Mouse (Mus musculus): Measurements from ENCODE around the gene Fam83f. TPM values are rescaled to one million over a fixed set of nuclear protein-coding genes. Genes with fewer than 3 reads are reported as not detected.

Fam83f gene
- polyA plus RNA-seq, 1 experiment from 2014 or later, result 2.6 TPM

DNA sequence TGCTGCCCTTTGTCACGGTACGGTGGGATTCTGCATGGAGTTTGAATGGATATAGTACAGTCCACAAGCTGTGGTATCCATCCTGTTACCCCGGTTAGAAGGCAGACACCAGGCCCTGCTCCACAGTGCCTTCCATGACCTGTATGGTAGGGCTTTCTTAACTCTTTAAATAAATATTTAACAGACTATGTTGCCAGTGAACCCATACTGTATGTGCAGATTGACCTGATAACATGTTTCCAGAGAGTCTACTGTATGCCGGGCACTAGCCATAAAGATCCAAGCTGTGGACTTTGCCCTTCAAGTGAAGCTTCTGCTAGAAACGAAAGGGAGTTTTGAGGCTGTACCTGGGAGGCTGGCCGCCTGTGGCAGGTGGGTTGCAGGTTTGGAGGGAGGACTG is 3.1 kb downstream of the Fam83f start:
- no peaks in the 10 kb centered on the region for H3K9me3 ChIP-seq
- WGBS, result 81% methylated on average over 6 of the region's 6 CpGs
- H3K4me1 ChIP-seq, result peaks cover 12% of the 10 kb centered on the region; the same call in 1 of the 2 replicates
- no peaks in the 10 kb centered on the region for H3K36me3 ChIP-seq
- no peak for ATAC-seq (ENCODE audit: insufficient number of reproducible peaks, insufficient read depth, low FRiP score, low TSS enrichment)
- peaks cover 35% of the 10 kb centered on the region for H3K27me3 ChIP-seq
- no peak overlapping the region for H3K4me3 ChIP-seq
- H3K27ac ChIP-seq, result no peak overlapping the region
- no peak overlapping the region for H3K9ac ChIP-seq
- no peak overlapping the region for H3K4me2 ChIP-seq (replicated peaks)

DNA sequence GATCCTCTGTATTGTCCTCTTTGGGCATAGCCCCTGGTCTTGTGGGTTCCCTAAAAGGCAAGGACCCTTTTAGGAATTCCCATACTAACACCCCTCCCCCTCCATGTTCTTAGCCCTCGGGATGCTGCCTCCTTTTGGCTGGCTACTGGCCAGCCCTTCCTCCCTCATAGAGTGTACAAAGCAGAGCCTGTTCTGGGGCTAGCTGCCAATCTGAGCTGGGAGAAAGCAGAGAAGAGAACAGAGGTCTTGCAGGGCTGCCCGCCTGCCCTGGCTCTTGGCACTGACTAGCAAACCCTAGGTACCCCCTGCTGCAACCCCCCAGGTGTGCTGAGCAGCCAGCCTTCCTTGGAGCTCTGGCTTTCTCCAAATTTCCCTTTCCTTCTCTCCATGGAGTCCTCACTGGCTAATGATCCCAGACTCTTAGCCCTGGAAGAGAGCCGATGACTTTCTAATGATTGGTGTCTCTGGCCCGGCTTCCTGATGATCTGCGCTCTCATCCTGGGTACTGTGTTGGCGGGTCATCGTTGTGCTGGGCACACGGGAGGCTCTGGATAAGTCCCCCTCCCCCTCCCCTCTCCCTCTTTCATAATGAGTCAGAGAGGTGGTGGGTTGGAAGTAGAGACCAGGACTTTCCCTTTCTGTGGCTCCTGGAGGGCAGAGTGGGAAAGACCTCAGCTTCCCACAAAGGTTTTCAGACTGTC is 8.0 kb downstream of the Fam83f start:
- H3K27ac ChIP-seq, result peak overlapping the region; percentile 20; the same call in 1 of the 2 replicates
- no peaks in the 10 kb centered on the region for H3K27me3 ChIP-seq
- H3K9me3 ChIP-seq, result no peaks in the 10 kb centered on the region
- H3K4me2 ChIP-seq (replicated peaks), result no peak overlapping the region
- 44% methylated on average over 8 of the region's 8 CpGs for WGBS
- H3K9ac ChIP-seq, result no peak overlapping the region
- peak; percentile 44; the same call in 1 of the 2 replicates for ATAC-seq (ENCODE audit: insufficient number of reproducible peaks, insufficient read depth, low FRiP score, low TSS enrichment)
- no peak overlapping the region for H3K4me3 ChIP-seq
- no peaks in the 10 kb centered on the region for H3K36me3 ChIP-seq
- H3K4me1 ChIP-seq, result peaks cover 12% of the 10 kb centered on the region; the same call in 1 of the 2 replicates

GRCm38 (mm10) chr15:80680347-80681030 is 8.8 kb downstream of the Fam83f start:
- Histone ChIP-seq H3K9me3 (no peaks in the 10 kb centered on the region), H3K27ac (0 out of 2 replicates have a peak overlapping the region, but pooled peaks have one; percentile 20), H3K4me1 (peaks cover 12% of the 10 kb centered on the region; the same call in 1 of the 2 replicates), H3K4me2 (replicated peaks) (no peak overlapping the region), H3K36me3 (no peaks in the 10 kb centered on the region), H3K9ac (no peak overlapping the region), H3K27me3 (no peaks in the 10 kb centered on the region), H3K4me3 (no peak overlapping the region)
- no peak for ATAC-seq (ENCODE audit: insufficient number of reproducible peaks, insufficient read depth, low FRiP score, low TSS enrichment)
- 49% methylated on average over 7 of the region's 7 CpGs for WGBS

GRCm38 (mm10) chr15:80681466-80681881 is 9.8 kb downstream of the Fam83f start:
- Histone ChIP-seq H3K4me3 (no peak overlapping the region), H3K4me2 (replicated peaks) (no peak overlapping the region), H3K27ac (no peak overlapping the region), H3K27me3 (no peaks in the 10 kb centered on the region), H3K4me1 (peaks cover 12% of the 10 kb centered on the region; the same call in 1 of the 2 replicates), H3K9ac (no peak overlapping the region), H3K9me3 (no peaks in the 10 kb centered on the region), H3K36me3 (no peaks in the 10 kb centered on the region)
- no peak for ATAC-seq (ENCODE audit: insufficient number of reproducible peaks, insufficient read depth, low FRiP score, low TSS enrichment)
- WGBS, result 70% methylated on average over 4 of the region's 4 CpGs

DNA sequence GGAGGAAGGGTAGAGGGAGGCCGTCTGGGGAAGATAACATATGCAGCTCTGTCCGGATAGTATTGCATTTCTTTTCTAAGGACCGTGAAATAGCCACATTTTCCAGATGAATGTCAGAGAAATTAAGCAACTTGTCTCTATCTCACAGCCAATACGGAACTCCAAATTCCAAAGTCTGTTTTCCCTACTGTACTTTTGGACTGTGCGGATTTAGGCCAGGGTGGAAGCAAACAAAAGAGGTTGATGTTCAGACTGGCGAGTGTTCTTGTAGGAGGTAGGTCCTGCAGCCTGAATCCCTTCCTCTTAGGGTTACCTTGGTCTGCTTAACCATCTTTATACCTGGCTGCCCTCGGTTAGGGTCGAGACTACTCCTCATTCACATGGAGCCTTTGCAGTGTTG is 10.7 kb downstream of the Fam83f start:
- H3K27ac ChIP-seq, result no peak overlapping the region
- H3K4me1 ChIP-seq, result peaks cover 12% of the 10 kb centered on the region; the same call in 1 of the 2 replicates
- ATAC-seq (ENCODE audit: insufficient number of reproducible peaks, insufficient read depth, low FRiP score, low TSS enrichment), result no peak
- no peaks in the 10 kb centered on the region for H3K9me3 ChIP-seq
- WGBS, result 76% methylated on average over 8 of the region's 8 CpGs
- no peak overlapping the region for H3K4me3 ChIP-seq
- H3K9ac ChIP-seq, result no peak overlapping the region
- no peaks in the 10 kb centered on the region for H3K36me3 ChIP-seq
- no peak overlapping the region for H3K4me2 ChIP-seq (replicated peaks)
- H3K27me3 ChIP-seq, result no peaks in the 10 kb centered on the region

DNA sequence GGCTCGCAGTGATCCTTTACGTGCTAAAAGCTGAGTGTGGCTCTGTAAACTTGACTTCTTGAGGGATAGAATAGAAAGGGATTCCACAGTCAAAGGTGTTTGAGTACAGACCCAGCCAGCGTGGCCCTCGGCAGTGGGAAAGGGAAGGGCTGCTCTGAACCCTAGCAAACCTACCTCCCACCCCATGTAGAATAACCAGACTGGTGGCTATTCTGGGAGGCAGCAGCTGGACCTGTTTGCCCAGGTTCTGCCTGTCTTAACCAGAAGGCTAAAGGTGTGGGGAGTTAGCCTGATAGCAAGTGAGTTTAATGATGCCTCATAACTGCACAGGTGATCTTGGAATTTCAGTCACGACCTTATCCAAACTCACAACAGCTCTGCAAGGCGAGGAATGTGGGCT is 11.5 kb downstream of the Fam83f start:
- H3K9ac ChIP-seq, result no peak overlapping the region
- H3K9me3 ChIP-seq, result no peaks in the 10 kb centered on the region
- H3K4me3 ChIP-seq, result no peak overlapping the region
- H3K36me3 ChIP-seq, result no peaks in the 10 kb centered on the region
- no peak for ATAC-seq (ENCODE audit: insufficient number of reproducible peaks, insufficient read depth, low FRiP score, low TSS enrichment)
- H3K4me1 ChIP-seq, result peaks cover 12% of the 10 kb centered on the region; the same call in 1 of the 2 replicates
- H3K27ac ChIP-seq, result no peak overlapping the region
- no peaks in the 10 kb centered on the region for H3K27me3 ChIP-seq
- H3K4me2 ChIP-seq (replicated peaks), result no peak overlapping the region
- WGBS, result 66% methylated on average over 6 of the region's 6 CpGs

- ATAC-seq (ENCODE audit: insufficient number of reproducible peaks, insufficient read depth, low FRiP score, low TSS enrichment), result no peak
- no peak overlapping the region for H3K4me2 ChIP-seq (replicated peaks)
- no peaks in the 10 kb centered on the region for H3K27me3 ChIP-seq
- no peak overlapping the region for H3K9ac ChIP-seq
- no peak overlapping the region; the same call in 1 of the 2 replicates for H3K27ac ChIP-seq
- no peaks in the 10 kb centered on the region for H3K9me3 ChIP-seq
- 54% methylated on average over 3 of the region's 3 CpGs for WGBS
- peaks cover 12% of the 10 kb centered on the region; the same call in 1 of the 2 replicates for H3K4me1 ChIP-seq
- H3K4me3 ChIP-seq, result no peak overlapping the region
- H3K36me3 ChIP-seq, result no peaks in the 10 kb centered on the region
Measured at GRCm38 (mm10) chr15:80683990-80684389, 12.3 kb downstream of the Fam83f start.

DNA sequence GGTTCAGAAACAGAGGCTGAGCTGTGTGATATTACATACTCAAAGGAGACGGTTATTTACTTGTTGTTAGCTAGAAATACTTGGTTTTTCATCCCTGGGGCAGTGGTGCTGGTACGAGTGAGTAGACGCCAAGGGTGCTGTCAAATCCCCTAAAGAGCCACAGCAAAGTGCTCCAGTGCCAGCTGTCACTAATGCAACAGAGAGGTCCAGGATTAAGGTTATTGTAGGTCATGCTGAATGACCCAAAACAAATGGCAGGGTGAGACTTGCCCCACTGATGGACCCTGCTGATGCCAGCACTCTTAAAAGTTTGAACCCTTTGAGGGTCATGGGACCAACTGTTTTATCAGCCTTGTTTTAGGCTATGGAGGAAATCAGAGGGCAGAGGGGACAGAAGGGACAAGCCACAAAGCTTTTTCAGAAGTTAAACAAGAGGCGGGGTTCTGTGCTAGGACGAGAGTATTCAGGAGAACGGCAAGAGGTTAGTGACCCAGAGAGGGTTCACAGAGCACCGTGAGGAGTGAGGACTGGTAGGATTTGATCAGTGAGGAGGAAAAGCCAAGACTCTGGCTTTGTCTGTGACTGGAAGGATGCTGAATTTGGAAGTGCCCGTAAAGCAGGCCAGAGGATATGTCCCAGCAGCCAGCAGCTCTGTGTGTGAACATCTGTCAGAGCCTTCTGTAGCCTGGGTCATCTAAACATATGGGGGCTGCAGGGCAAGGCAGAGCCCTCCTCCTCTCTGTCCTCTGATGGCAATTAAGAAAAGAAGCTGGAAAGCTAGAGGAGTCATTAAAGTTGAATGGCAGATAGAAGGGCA is 13.3 kb downstream of the Fam83f start:
- H3K4me2 ChIP-seq (replicated peaks), result no peak overlapping the region
- no peak overlapping the region for H3K4me3 ChIP-seq
- ATAC-seq (ENCODE audit: insufficient number of reproducible peaks, insufficient read depth, low FRiP score, low TSS enrichment), result no peak
- no peak overlapping the region for H3K9ac ChIP-seq
- WGBS, result 17% methylated on average over 8 of the region's 8 CpGs
- no peaks in the 10 kb centered on the region for H3K27me3 ChIP-seq
- H3K9me3 ChIP-seq, result no peaks in the 10 kb centered on the region
- no peaks in the 10 kb centered on the region for H3K36me3 ChIP-seq
- 0 out of 2 replicates have a peak overlapping the region, but pooled peaks have one; percentile 57 for H3K27ac ChIP-seq
- H3K4me1 ChIP-seq, result peaks cover 6% of the 10 kb centered on the region; the same call in 1 of the 2 replicates

DNA sequence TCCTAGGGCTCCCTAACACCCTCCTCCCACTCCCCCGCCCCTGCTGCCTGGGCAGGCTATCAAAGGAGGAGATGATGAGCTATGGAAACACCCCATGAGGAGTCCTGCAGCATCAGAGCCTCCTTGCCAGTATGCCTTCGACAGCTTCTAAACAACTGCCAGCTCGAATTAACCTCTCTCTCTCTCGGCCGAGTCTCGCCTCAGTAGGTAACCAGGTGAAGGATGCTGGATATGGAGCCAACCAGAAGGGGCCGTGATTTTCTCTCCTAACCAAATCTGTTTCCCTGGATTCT is 13.9 kb downstream of the Fam83f start:
- WGBS, result 38% methylated on average over 7 of the region's 7 CpGs
- no peak overlapping the region for H3K9ac ChIP-seq
- no peaks in the 10 kb centered on the region for H3K9me3 ChIP-seq
- H3K4me2 ChIP-seq (replicated peaks), result no peak overlapping the region
- H3K27me3 ChIP-seq, result no peaks in the 10 kb centered on the region
- H3K27ac ChIP-seq, result no peak overlapping the region
- no peak for ATAC-seq (ENCODE audit: insufficient number of reproducible peaks, insufficient read depth, low FRiP score, low TSS enrichment)
- no peaks in the 10 kb centered on the region for H3K36me3 ChIP-seq
- H3K4me3 ChIP-seq, result no peak overlapping the region
- H3K4me1 ChIP-seq, result peaks cover 6% of the 10 kb centered on the region; the same call in 1 of the 2 replicates

DNA sequence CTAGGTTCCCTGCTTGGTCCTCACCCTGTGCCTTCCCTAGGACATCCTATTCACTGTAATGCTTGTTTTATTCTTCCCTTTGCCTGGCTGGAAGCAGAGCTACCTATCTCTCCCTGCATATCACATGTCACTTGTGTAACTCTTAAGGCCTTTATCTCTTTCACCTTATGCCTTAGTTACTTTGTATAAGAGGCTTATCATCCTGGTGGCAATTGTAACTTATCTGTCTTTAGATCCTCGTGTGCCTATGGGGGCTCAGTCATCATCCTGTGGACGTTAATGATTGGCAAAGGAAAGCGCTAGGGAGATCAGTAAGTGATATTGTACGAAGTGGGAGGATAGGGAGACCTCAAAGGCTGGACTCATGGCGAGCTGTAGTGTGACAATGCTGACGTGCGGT is 16.9 kb downstream of the Fam83f start:
- no peak for ATAC-seq (ENCODE audit: insufficient number of reproducible peaks, insufficient read depth, low FRiP score, low TSS enrichment)
- Histone ChIP-seq H3K27ac (no peak overlapping the region), H3K4me2 (replicated peaks) (no peak overlapping the region), H3K9me3 (no peaks in the 10 kb centered on the region), H3K27me3 (0 out of 2 replicates have a peak, but pooled peaks cover under 1% of the 10 kb centered on the region), H3K4me1 (peaks cover 8% of the 10 kb centered on the region; the same call in 1 of the 2 replicates), H3K36me3 (no peaks in the 10 kb centered on the region), H3K9ac (no peak overlapping the region), H3K4me3 (no peak overlapping the region)
- 77% methylated on average over 7 of the region's 7 CpGs for WGBS

DNA sequence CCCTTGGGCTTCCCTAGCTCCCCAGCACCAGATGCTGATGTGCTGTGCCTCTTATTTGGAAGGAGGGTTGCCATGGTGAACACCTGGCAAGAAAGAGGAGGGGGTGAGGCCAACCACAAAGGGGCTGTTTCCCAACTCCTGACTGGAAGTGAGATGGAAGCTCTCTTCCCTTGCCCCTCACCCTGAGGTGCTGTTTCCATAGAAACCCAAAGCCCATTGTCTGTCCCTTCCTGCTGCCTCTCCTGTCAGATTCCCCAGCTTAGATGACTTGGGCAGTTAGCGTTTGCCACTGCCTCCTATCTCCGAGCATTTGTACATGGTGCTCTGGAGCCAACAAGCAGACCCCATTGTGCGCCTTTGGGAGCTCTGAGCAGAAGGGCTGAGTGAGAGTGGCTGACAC is 21.8 kb downstream of the Fam83f start:
- Histone ChIP-seq H3K9me3 (no peaks in the 10 kb centered on the region), H3K4me2 (replicated peaks) (no peak overlapping the region), H3K9ac (no peak overlapping the region), H3K36me3 (no peaks in the 10 kb centered on the region), H3K4me1 (peaks cover 8% of the 10 kb centered on the region; the same call in 1 of the 2 replicates), H3K27me3 (0 out of 2 replicates have a peak, but pooled peaks cover 6% of the 10 kb centered on the region), H3K4me3 (no peak overlapping the region), H3K27ac (no peak overlapping the region)
- WGBS, result 44% methylated on average over 3 of the region's 3 CpGs
- ATAC-seq (ENCODE audit: insufficient number of reproducible peaks, insufficient read depth, low FRiP score, low TSS enrichment), result no peak
